Mouse (Mus musculus) lung, adult 2 months (tissue): ENCODE measurements at regions not wholly inside any gene's neighbourhood (a gene's known extent, or its start where the extent isn't known, plus 50 kb on each side); places are given as distances from the start of the nearest gene placed in this dataset.

Source experiments
- DNase-seq: peaks from one replicate; pipeline ENCODE4 v3.0.0; 2022
- H3K4me1 ChIP-seq: fragments of 200-500 bp; 2 replicates; pipeline ENCODE4 v1.6.1; 2011; ENCODE audit warnings: low read length; ENCODE audit not compliant: control insufficient read depth, insufficient read depth
- H3K4me3 ChIP-seq: fragments of 200-500 bp; replicated peaks from 2 replicates; pipeline ENCODE3; 2011; ENCODE audit warnings: low read depth, mild to moderate bottlenecking, control low read depth, low read length; ENCODE audit errors: extremely low read depth
- CTCF ChIP-seq: fragments of 200-500 bp; IDR thresholded peaks from 2 replicates; pipeline ENCODE4 v1.5.1; 2011; ENCODE audit warnings: mild to moderate bottlenecking, low read length, control low read depth; ENCODE audit not compliant: insufficient read depth
- POLR2A ChIP-seq: fragments of 200-500 bp; IDR thresholded peaks from 2 replicates; pipeline ENCODE4 v1.6.1; 2011; ENCODE audit warnings: low read depth, mild to moderate bottlenecking, control low read depth, low read length, borderline replicate concordance; ENCODE audit errors: extremely low read depth
- WGBS: fragments of 180-500 bp; shearing (Covaris S2); methylation state at CpG from one replicate; pipeline ENCODE4 v1.1.7; 2018; 5-methylcytosine and 5-hydroxymethylcytosine counted together

DNA sequence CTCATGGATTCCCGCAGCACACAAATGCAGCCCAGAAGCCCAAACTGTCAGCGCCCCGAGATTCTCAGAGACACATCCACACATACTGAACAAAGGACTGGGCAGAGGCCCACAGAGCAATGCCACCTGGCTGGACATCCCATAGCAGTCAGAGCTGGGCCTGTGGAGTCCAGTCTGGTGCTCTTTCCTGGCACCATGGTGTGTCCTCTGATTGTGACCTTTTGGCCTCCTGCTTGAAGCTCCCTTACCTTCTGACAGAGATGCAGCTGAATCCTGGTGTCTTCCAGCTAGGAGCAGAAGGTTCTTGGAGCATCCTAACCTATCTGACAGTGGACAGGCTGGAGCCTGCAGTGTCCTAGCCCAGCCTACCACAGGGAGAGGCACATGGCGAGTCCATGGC, 87.5 kb upstream of the Wnt4 start:
- 90% methylated on average over 4 of the region's 4 CpGs for WGBS
- DNase-seq: no peak
- Histone ChIP-seq H3K4me1 (no peaks in the 10 kb centered on the region), H3K4me3 (no peak overlapping the region)
- TF ChIP-seq CTCF: no peak
- TF ChIP-seq POLR2A: no peak

DNA sequence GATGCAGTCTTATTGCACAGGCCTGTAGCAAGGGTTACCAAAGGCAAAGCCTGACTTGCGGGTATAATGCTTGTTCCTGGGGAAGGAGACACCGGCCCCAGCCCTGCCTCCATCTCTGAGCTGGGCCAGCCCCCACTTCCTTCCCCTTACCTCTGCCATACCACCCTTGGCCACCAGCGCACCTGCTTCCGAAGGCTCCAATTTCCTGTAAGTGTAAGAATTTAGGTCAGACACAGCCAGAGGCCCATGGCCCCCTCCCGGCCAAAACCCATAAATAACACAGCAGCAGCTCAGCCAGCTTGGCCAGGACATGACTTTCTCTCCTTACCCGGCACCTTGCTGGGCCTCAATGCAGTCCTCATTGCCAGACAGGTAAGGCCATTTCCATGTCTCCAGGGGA, 88.2 kb upstream of the Wnt4 start:
- Histone ChIP-seq H3K4me1 (peaks cover 3% of the 10 kb centered on the region), H3K4me3 (no peak overlapping the region)
- TF ChIP-seq CTCF (no peak), POLR2A (no peak)
- 44% methylated on average over 6 of the region's 6 CpGs for WGBS
- no peak for DNase-seq

DNA sequence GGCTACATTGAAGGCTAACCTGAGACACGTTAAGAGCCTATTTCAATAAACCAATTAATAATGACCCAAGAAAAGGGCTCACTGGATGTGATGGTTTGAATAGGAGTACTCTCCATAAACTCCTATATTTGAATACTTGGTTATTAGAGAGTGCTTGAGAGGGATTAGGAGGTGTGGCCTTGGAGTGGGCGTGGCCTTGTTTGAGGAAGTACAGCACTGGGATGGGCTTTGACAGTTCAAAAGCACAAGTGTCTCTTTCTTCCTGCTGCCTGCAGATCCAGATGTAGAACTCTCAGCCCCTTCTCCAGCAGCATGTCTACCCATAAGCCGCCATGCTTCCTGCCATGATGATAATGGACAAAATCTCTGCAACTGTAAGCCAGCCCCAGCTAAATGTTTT, 89.7 kb upstream of the Wnt4 start:
- Histone ChIP-seq H3K4me1 (peaks cover 9% of the 10 kb centered on the region), H3K4me3 (no peak overlapping the region)
- no peak for TF ChIP-seq POLR2A
- TF ChIP-seq CTCF: no peak
- 72% methylated on average over 3 of the region's 3 CpGs for WGBS
- no peak for DNase-seq

DNA sequence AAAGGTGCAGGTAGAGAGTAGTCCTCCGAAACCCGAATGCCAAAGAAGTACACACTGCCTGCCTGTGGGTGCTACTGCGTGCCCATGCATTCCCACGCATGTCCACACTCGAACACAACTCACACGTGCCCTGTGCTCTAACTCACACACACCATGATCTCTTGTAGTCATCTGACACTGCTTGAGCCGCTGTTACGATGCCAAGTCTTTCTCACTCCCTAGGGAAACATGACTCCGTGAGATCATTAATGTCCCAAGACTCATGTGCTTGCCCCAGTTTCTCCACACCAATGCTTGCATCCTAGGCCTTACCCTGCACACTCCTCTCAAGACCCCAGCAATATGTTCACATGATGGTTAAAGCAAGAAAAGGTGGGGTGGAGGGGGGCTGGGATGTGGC, 90.2 kb upstream of the Wnt4 start:
- TF ChIP-seq POLR2A: no peak
- WGBS: 85% methylated on average over 9 of the region's 9 CpGs
- Histone ChIP-seq H3K4me1 (peaks cover 9% of the 10 kb centered on the region), H3K4me3 (no peak overlapping the region)
- no peak for DNase-seq

DNA sequence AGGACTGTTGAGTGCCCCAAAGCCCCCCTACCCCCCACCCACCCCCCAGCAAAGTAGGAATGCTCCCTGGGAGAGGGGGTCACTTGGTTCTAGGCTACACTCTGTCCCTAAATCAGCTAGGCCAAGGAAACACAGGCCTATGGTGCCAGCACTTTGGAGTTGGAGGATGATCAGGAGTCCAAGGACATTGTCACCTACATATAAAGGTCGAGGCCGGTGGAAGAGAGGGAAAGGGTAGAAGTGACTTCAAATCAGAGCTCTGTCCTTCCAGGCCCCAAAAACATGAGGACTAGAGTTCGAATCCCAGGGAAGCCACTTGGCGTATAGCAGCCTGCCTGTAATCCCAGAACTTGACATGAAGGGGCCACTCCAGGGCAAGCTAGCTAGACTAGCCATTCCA, 92.3 kb upstream of the Wnt4 start:
- WGBS: 95% methylated on average over 4 of the region's 4 CpGs

DNA sequence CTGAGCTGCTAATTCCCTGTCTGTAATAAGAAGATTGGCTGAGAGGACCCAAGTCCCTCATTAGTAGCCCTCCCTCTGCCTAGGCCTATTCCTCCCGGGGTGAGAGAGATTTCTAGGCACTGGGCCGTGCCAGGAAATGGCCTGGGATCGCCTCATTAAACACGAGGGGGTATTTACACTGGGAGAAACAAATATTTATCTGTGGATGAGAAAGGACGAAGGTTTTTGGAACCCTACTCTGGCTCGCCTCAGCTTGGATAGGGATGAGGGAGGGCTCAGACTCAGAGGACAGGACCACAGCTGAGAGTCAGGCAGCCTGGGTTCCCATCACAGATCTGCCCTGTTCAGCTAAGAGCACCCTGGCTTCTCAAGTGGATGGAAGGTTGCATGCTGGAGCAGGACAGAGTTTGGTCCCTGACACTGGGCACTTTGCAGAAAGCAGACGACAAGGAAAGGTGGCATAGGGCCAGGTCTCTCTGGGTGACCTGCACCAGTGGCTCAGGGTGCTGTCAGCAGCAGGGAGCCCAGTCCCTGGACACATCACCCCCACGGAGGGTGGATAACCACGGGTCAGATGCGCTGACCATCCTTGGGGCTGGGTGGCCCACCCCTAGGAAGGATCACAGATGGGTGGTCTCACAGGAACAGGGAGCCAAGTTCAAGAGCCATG, 94.0 kb upstream of the Wnt4 start:
- TF ChIP-seq POLR2A (no peak), CTCF (no peak)
- WGBS: 36% methylated on average over 10 of the region's 10 CpGs
- H3K4me1 ChIP-seq: peaks cover 11% of the 10 kb centered on the region
- DNase-seq: peak; percentile 23
- H3K4me3 ChIP-seq: no peak overlapping the region

More for the DNA sequence above, 92.3 kb upstream of the Wnt4 start:
- no peak for DNase-seq
- no peak for TF ChIP-seq POLR2A
- no peak for TF ChIP-seq CTCF
- H3K4me3 ChIP-seq: no peak overlapping the region
- H3K4me1 ChIP-seq: peaks cover 9% of the 10 kb centered on the region

DNA sequence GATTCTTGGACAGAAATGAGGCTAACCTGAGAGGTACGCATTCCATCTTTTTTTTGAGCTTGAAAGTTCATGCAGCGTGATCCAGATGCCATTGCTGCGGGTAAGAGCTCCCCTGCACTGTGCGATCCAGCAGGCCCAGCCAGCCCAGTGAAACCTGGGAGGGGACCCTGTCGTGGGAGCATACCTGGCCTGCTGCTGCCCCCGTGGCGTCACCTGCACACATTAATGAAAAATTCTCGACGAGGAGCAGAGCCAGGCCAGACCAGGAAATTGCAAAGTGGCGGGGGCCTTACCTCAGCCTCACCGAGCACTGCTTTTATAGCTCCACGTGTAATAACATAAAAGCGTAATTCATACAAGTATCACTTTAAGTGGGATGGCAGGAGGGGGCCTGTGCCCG, 94.7 kb upstream of the Wnt4 start:
- TF ChIP-seq POLR2A (no peak), CTCF (no peak)
- no peak overlapping the region for H3K4me3 ChIP-seq
- H3K4me1 ChIP-seq: peaks cover 11% of the 10 kb centered on the region
- no peak for DNase-seq
- WGBS: 75% methylated on average over 14 of the region's 14 CpGs

DNA sequence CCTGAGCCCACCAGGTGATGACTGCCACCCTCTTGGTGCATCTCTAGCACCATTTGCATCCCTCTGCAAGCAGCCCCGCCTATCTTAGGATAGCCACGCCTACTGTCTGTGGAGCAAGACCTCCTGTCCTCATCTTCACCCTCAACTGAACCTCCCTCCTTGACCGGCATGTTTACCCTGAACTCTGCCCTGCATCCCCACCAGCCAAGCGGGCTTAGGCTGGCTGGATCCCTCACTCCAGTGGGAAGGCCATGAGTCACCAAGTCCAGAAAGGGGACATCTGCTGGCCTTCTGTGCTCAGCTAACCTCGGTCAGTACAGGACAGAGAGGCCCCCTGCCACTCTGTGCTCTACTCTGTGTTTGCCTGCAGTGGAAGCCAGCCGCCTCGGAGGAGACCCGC, 96.0 kb upstream of the Wnt4 start:
- H3K4me3 ChIP-seq: no peak overlapping the region
- no peak for DNase-seq
- TF ChIP-seq POLR2A: no peak
- no peak for TF ChIP-seq CTCF
- peaks cover 11% of the 10 kb centered on the region for H3K4me1 ChIP-seq
- 61% methylated on average over 8 of the region's 8 CpGs for WGBS

DNA sequence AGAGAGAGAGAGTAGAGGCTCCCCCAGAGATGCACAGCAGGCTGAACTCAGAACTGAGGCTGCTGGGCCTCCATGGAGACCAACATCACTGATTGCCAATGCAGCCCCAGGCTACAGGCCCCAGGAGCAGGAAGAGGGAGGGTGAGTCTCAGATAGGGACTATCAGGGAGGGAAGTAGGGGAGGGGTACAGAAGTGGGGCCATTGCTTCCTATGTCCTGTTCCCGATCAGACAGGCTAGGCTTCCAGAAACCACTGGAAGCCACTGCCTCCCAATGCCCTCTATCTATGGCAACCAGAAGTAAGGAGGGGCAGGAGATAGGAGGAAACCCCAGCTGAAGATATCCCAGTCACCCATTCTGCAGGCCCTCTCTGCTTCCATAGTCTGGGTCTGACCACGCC, 97.2 kb upstream of the Wnt4 start:
- no peak for DNase-seq
- 86% methylated on average over 2 of the region's 2 CpGs for WGBS
- H3K4me1 ChIP-seq: peaks cover 11% of the 10 kb centered on the region
- H3K4me3 ChIP-seq: no peak overlapping the region
- no peak for TF ChIP-seq CTCF
- TF ChIP-seq POLR2A: no peak

DNA sequence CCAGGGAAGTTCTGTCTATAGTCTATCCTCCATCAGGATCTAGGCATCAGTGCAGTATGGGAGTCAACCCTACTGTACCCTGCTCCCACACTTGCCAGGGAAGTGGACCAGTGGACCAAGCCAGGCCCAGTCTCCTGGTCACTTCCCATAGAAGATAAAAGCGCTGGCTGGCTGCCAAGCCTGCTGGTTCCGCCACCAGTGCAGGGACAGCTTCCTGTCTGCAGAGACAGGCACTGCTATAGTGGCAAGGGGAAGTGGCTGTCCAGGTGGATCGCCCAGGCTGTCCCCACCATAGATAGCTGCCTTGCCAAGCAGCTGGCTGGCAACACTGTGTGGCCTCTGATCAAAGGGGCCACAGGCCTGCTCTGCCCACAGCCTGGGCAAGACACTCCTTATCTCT, 98.5 kb upstream of the Wnt4 start:
- WGBS: 25% methylated on average over 3 of the region's 3 CpGs
- Histone ChIP-seq H3K4me1 (peaks cover 6% of the 10 kb centered on the region), H3K4me3 (no peak overlapping the region)
- DNase-seq: no peak
- TF ChIP-seq POLR2A (no peak), CTCF (no peak)
